In genomic region chr4:120225135-120225780, GRCm38 (mm10) we compare ENCODE assay signal across 9 mouse cellular contexts.
DNase-seq lines count a peak whose midpoint lies in the region; TF ChIP-seq lines count a peak whose summit lies in the region.
"Had no signal": no experiment of that assay in that cellular context is flagged by ENCODE, and none has a peak within 500 bp of the region (broad histone marks: within the 10 kb centered on the region; RNA-seq: fewer than 3 reads in every experiment).

No protein-coding gene starts in this region.

- TF ChIP-seq RAD21 in MEL (IDR thresholded peaks at IDR 0.05; ENCODE audit: low read depth, low read length): peak; percentile 85

- no peak for TF ChIP-seq POLR2A in MEL (IDR thresholded peaks at IDR 0.05; ENCODE audit: control insufficient read depth in 1 of 2, insufficient read depth in 1 of 2, low read depth in 1 of 2, low read length in 2 of 2, poor library complexity in 1 of 2)
- no peak for TF ChIP-seq POLR2A in bone marrow, adult 2 months (IDR thresholded peaks at IDR 0.05; ENCODE audit: borderline replicate concordance, control insufficient read depth, low read depth, low read length)
- TF ChIP-seq POLR2A in embryonic fibroblast, embryonic 13.5 days (IDR thresholded peaks at IDR 0.05; ENCODE audit: low read depth, low read length): no peak

- peak; percentile 67 for DNase-seq in MEL (ENCODE audit: low read depth, low spot score)
- peak; percentile 35 for DNase-seq in heart, postnatal 25 days (ENCODE audit: low spot score)
- DNase-seq in layer of hippocampus, postnatal 14 days (ENCODE audit: low spot score in 2 of 2): peak; percentile 78 to 81
- peak; percentile 74 to 78 for DNase-seq in lung, postnatal 4 days
- DNase-seq in right cerebral cortex, postnatal 14 days: peak; percentile 67
- DNase-seq in yolk sac, embryonic 10.5 days (ENCODE audit: low spot score): peak; percentile 12

- H3K36me3 ChIP-seq in MEL (ENCODE audit: control insufficient read depth in 1 of 2, insufficient read depth in 2 of 2, low read length in 2 of 2): no peaks in the 10 kb centered on the region
- H3K36me3 ChIP-seq: limb, embryonic 13.5 days had no signal

- no peak for TF ChIP-seq EP300 in MEL (IDR thresholded peaks at IDR 0.05; ENCODE audit: low read depth in 1 of 2, low read length in 2 of 2)

- no peak overlapping the region for H3K4me3 ChIP-seq in MEL (ENCODE audit: control insufficient read depth in 1 of 2, insufficient read depth in 1 of 2, low read depth in 2 of 2, low read length in 2 of 2)
- H3K4me3 ChIP-seq in bone marrow, adult 2 months (replicated peaks; ENCODE audit: control insufficient read depth, low read depth, low read length): no peak overlapping the region
- H3K4me3 ChIP-seq in embryonic fibroblast, embryonic 13.5 days (ENCODE audit: insufficient read depth, low read length): no peak overlapping the region
- H3K4me3 ChIP-seq: limb, embryonic 13.5 days had no signal

- H3K27me3 ChIP-seq in MEL (ENCODE audit: control insufficient read depth in 1 of 2, insufficient read depth in 2 of 2, low read length in 2 of 2): no peaks in the 10 kb centered on the region

- TF ChIP-seq CTCF in MEL (IDR thresholded peaks at IDR 0.05 in 2 of 3, conservative IDR thresholded peaks at IDR 0.05 in 1 of 3; ENCODE audit: control insufficient read depth in 1 of 3, insufficient read depth in 1 of 3, low read depth in 2 of 3, low read length in 3 of 3, poor library complexity in 1 of 3, severe bottlenecking in 1 of 3): peak; percentile 87 to 93 (median 93)
- peak; percentile 85 for TF ChIP-seq CTCF in bone marrow, adult 2 months (IDR thresholded peaks at IDR 0.05; ENCODE audit: control insufficient read depth, insufficient read depth, low read length)
- TF ChIP-seq CTCF in embryonic fibroblast, embryonic 13.5 days (IDR thresholded peaks at IDR 0.05; ENCODE audit: borderline replicate concordance, insufficient read depth, low read length): peak; percentile 96

- H3K4me1 ChIP-seq in MEL (ENCODE audit: control insufficient read depth in 1 of 2, insufficient read depth in 2 of 2, low read length in 2 of 2): peaks cover 0 to 9% of the 10 kb centered on the region in 2 experiments; a peak in 1 of 4 replicates
- H3K4me1 ChIP-seq in bone marrow, adult 2 months (ENCODE audit: control insufficient read depth, insufficient read depth, low read length): no peaks in the 10 kb centered on the region
- H3K4me1 ChIP-seq in embryonic fibroblast, embryonic 13.5 days (ENCODE audit: control insufficient read depth, insufficient read depth, low read length): 0 out of 2 replicates have a peak, but pooled peaks cover 5% of the 10 kb centered on the region

- H3K79me2 ChIP-seq in MEL (ENCODE audit: control insufficient read depth, insufficient read depth, low read length, poor library complexity): no peaks in the 10 kb centered on the region

- no peaks in the 10 kb centered on the region for H3K9me3 ChIP-seq in MEL (replicated peaks; ENCODE audit: insufficient read depth, low read length)
- H3K9me3 ChIP-seq: limb, embryonic 13.5 days had no signal

- H3K27ac ChIP-seq in MEL (ENCODE audit: control insufficient read depth, low read depth, low read length): no peak overlapping the region
- H3K27ac ChIP-seq in bone marrow, adult 2 months (ENCODE audit: control insufficient read depth, insufficient read depth, low read depth, low read length, poor library complexity): no peak overlapping the region
- H3K27ac ChIP-seq in embryonic fibroblast, embryonic 13.5 days (ENCODE audit: insufficient read depth, low read length): no peak overlapping the region
- H3K27ac ChIP-seq: limb, embryonic 13.5 days had no signal

- intact Hi-C loops in heart, postnatal 25 days (cut with DNase I): loop anchor here (1.0 to 2.0 kb wide), 3 partner anchors 96 to 156 kb away; no protein-coding TSS in a partner anchor

- 22% methylated on average over 6 of the region's 6 CpGs for WGBS in bone marrow, adult 2 months

- no peak overlapping the region for H3K9ac ChIP-seq in MEL (ENCODE audit: control insufficient read depth, low read depth, low read length, poor library complexity, severe bottlenecking)
- H3K9ac ChIP-seq: limb, embryonic 13.5 days had no signal

TF ChIP-seq in MEL, 35 proteins besides CTCF, POLR2A, EP300 and RAD21:
- TF ChIP-seq ZC3H11A (IDR thresholded peaks at IDR 0.05; ENCODE audit: low read depth, low read length): peak; percentile 74
- no peak for TF ChIP-seq POLR2AphosphoS5 (IDR thresholded peaks at IDR 0.05; ENCODE audit: borderline replicate concordance, low read depth, low read length)
- TF ChIP-seq MAZ (IDR thresholded peaks at IDR 0.05; ENCODE audit: low read depth, low read length): peak; percentile 48; the same call in 1 of the 2 replicates
- TF ChIP-seq MEF2A (IDR thresholded peaks at IDR 0.05; ENCODE audit: extremely low read depth, insufficient replicate concordance, low read depth, low read length, poor library complexity, severe bottlenecking): no peak
- TF ChIP-seq SMC3 (IDR thresholded peaks at IDR 0.05; ENCODE audit: low read depth, low read length): peak; percentile 86
- 0 out of 2 replicates have a peak, but pooled peaks have one; percentile 46 for TF ChIP-seq MYC (IDR thresholded peaks at IDR 0.05; ENCODE audit: low read depth, low read length)

Comparison
In these comparisons a context has a peak if more than half of its experiments do, and no peak if none do; other contexts are left out.
1. DNase-seq: peak in every context shown above with its lines; median percentile 80 in layer of hippocampus, postnatal 14 days; 76 in lung, postnatal 4 days; 67 in MEL; 67 in right cerebral cortex, postnatal 14 days; 35 in heart, postnatal 25 days; 12 in yolk sac, embryonic 10.5 days.